Mouse (Mus musculus) C2C12 (cell line): ENCODE measurements around the gene Slc35d1. TPM values are rescaled to one million over a fixed set of nuclear protein-coding genes. Genes with fewer than 3 reads are reported as not detected.

ENCODE experiments used
- H3K27me3 ChIP-seq: one replicate; pipeline ENCODE4 v1.6.1; 2011; ENCODE audit not compliant: control insufficient read depth, insufficient read depth, insufficient read length
- H3K36me3 ChIP-seq: one replicate; pipeline ENCODE4 v1.6.1; 2011; ENCODE audit not compliant: control insufficient read depth, insufficient read depth
- H3K4me3 ChIP-seq: one replicate; pipeline ENCODE4 v1.5.1; 2011; ENCODE audit warnings: mild to moderate bottlenecking, control low read depth; ENCODE audit not compliant: poor library complexity, insufficient read depth, severe bottlenecking
- H3K79me2 ChIP-seq: one replicate; pipeline ENCODE4 v1.6.1; 2011; ENCODE audit not compliant: control insufficient read depth, insufficient read depth
- H3K79me3 ChIP-seq: one replicate; pipeline ENCODE4 v1.6.1; 2011; ENCODE audit warnings: low read depth, control low read depth
- H3ac ChIP-seq: one replicate; pipeline ENCODE3; 2011; ENCODE audit warnings: low read depth; ENCODE audit not compliant: control insufficient read depth, insufficient read length
- CEBPB ChIP-seq: IDR thresholded peaks from one replicate; pipeline ENCODE4 v1.6.1; 2011; ENCODE audit warnings: low read depth, mild to moderate bottlenecking, control low read depth, moderate library complexity
- CTCF ChIP-seq: IDR thresholded peaks from one replicate; pipeline ENCODE4 v1.5.1; 2011; ENCODE audit not compliant: control insufficient read depth, insufficient read depth, insufficient read length
- FOSL1 ChIP-seq: IDR thresholded peaks from one replicate; pipeline ENCODE4 v1.8.0; 2011; ENCODE audit warnings: mild to moderate bottlenecking, low read length; ENCODE audit not compliant: poor library complexity, insufficient read depth, severe bottlenecking
- MAX ChIP-seq: IDR thresholded peaks from one replicate; pipeline ENCODE4 v1.6.1; 2011; ENCODE audit warnings: mild to moderate bottlenecking, control low read depth
- MYOD1 ChIP-seq: IDR thresholded peaks from one replicate; pipeline ENCODE4 v1.6.1; 2011; ENCODE audit warnings: low read depth; ENCODE audit not compliant: control insufficient read depth, insufficient read length
- MYOG ChIP-seq: IDR thresholded peaks from one replicate; pipeline ENCODE4 v1.6.1; 2011; ENCODE audit not compliant: control insufficient read depth, insufficient read length; ENCODE audit errors: extremely low read depth
- USF1 ChIP-seq: IDR thresholded peaks from one replicate; pipeline ENCODE4 v1.6.1; 2011; ENCODE audit warnings: low read depth, mild to moderate bottlenecking, control low read depth, moderate library complexity
- polyA plus RNA-seq: library from polyadenylated mRNA; unstranded; fragments of >200 nt; fragmentation: generic; extraction: Trizol; gene quantifications from one replicate; pipeline ENCODE4 v1.2.1, GENCODE M21; 2012; ENCODE audit warnings: missing spikeins

Slc35d1 gene
- polyA plus RNA-seq, 1 experiment, result 4.8 TPM

DNA sequence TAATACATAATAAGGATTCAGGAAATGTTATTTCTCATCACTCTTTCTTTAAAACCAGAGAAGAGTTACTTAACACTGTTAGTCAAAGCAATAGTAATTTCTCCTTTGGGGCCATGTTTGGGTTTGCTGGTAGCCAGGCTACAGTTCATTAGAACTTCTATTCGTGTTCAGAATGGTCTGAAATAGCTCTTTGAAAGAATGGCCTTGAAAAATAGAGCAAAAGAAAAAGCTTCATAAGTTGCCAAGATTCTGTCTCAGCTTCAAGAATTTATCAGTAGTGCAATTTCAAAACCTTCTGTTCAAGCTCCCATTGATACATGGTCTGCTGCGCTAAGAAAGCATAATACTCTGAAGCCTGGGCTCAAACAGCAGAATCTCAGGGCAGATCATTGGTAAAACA lies 11.3 kb downstream of the Slc35d1 start:
- TF ChIP-seq CTCF, result no peak
- no peak for TF ChIP-seq FOSL1
- no peak for TF ChIP-seq MAX
- TF ChIP-seq MYOG, result no peak
- no peak for TF ChIP-seq MYOD1
- TF ChIP-seq USF1, result no peak
- TF ChIP-seq CEBPB, result no peak
- H3K79me2 ChIP-seq, result no peaks in the 10 kb centered on the region
- H3K27me3 ChIP-seq, result no peaks in the 10 kb centered on the region
- peaks cover 57% of the 10 kb centered on the region for H3K36me3 ChIP-seq
- H3K79me3 ChIP-seq, result no peaks in the 10 kb centered on the region
- H3ac ChIP-seq, result no peak overlapping the region
- no peak overlapping the region for H3K4me3 ChIP-seq

DNA sequence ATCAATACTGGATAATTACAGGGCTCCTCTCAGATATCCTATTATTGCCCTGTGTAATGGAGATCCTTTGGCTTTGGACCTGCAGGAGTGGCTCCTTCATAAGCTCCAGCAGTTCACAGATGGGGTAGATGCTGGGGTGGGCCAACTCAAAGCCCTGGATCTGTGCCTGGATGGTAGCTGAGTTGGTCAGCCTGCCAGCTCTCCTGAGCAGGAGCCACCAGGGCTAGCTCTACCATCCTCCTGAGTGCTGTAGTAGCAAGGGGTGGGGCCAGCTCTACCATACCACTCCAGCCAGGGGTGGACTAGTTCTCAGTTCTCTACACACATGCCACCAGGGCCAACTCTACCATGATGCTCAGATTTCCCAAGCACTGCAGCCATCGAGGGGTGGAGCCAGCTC lies 14.9 kb downstream of the Slc35d1 start:
- Histone ChIP-seq H3K27me3 (no peaks in the 10 kb centered on the region), H3ac (no peak overlapping the region), H3K36me3 (peaks cover 29% of the 10 kb centered on the region), H3K79me3 (no peaks in the 10 kb centered on the region), H3K4me3 (no peak overlapping the region), H3K79me2 (no peaks in the 10 kb centered on the region)
- TF ChIP-seq MAX, result no peak
- no peak for TF ChIP-seq MYOD1
- no peak for TF ChIP-seq USF1

DNA sequence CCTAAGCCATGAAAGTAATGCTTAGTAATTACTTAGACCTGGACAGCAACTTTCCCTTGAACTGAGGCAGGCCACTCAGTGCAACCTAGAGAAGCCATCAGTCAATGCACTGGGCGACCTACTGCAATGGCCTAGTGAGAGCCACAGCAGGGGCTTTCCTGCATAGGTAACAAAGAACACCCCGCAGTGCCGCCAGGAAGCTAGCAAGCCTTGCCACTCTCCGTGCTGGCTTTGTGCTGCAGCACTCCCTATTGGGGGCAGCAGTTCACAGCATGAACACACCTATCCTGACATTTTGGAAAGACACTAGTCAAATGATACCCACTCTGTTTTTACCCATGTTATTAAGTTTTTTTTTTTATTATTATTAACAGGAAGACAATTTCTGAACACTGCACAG lies 15.9 kb downstream of the Slc35d1 start:
- H3ac ChIP-seq, result no peak overlapping the region
- H3K4me3 ChIP-seq, result no peak overlapping the region
- no peaks in the 10 kb centered on the region for H3K27me3 ChIP-seq
- H3K79me3 ChIP-seq, result no peaks in the 10 kb centered on the region
- H3K79me2 ChIP-seq, result no peaks in the 10 kb centered on the region
- peaks cover 19% of the 10 kb centered on the region for H3K36me3 ChIP-seq
- TF ChIP-seq MAX (no peak), USF1 (no peak), FOSL1 (no peak), MYOG (no peak), CTCF (no peak), CEBPB (no peak), MYOD1 (no peak)

DNA sequence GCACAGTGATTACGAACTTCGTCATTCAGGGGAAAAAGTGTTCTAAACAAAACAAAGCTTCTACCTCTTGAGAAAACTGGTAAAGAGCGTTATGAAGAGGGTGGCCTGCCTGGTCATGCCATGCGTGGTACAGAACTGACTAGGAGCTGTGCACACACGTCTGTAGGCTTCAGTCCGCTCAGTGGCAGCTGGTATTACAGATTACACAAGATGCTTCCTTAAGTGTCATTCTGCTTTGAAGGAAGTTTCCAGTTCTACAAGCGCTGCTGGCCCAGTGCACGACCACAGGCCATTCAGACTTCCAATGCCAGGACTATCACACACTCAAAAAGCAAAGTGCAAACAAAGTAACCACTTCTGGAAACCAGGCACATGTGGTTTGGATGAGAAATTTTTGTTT lies 17.6 kb downstream of the Slc35d1 start:
- Histone ChIP-seq H3ac (no peak overlapping the region), H3K27me3 (no peaks in the 10 kb centered on the region), H3K4me3 (no peak overlapping the region), H3K79me3 (no peaks in the 10 kb centered on the region), H3K79me2 (no peaks in the 10 kb centered on the region), H3K36me3 (peaks cover 12% of the 10 kb centered on the region)
- no peak for TF ChIP-seq CTCF
- no peak for TF ChIP-seq MAX
- no peak for TF ChIP-seq CEBPB
- no peak for TF ChIP-seq MYOG
- TF ChIP-seq USF1, result no peak
- no peak for TF ChIP-seq FOSL1
- no peak for TF ChIP-seq MYOD1

DNA sequence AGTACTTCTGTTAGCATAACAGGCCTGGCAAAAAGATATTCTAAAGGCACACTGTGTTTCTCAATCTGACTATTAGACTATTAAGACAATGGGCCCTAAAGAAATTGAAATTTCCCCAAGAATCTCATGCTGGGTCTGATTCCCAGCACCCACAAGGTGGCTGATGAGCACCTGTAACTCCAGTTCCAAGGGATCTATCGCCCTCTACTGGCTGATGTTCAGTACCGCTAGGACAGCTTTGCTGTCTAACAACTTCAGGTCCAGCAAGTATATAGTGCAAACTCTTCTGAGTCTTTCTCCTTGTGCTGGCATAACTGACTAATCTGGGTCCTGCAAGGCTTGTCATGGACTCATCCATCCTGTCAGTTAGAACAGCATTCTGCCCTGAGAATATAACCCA lies 22.5 kb downstream of the Slc35d1 start:
- TF ChIP-seq MAX, result no peak
- TF ChIP-seq CTCF, result no peak
- TF ChIP-seq FOSL1, result no peak
- no peak for TF ChIP-seq CEBPB
- no peak overlapping the region for H3ac ChIP-seq
- H3K27me3 ChIP-seq, result no peaks in the 10 kb centered on the region
- H3K36me3 ChIP-seq, result peaks cover 20% of the 10 kb centered on the region
- no peaks in the 10 kb centered on the region for H3K79me2 ChIP-seq
- H3K4me3 ChIP-seq, result no peak overlapping the region
- no peaks in the 10 kb centered on the region for H3K79me3 ChIP-seq

DNA sequence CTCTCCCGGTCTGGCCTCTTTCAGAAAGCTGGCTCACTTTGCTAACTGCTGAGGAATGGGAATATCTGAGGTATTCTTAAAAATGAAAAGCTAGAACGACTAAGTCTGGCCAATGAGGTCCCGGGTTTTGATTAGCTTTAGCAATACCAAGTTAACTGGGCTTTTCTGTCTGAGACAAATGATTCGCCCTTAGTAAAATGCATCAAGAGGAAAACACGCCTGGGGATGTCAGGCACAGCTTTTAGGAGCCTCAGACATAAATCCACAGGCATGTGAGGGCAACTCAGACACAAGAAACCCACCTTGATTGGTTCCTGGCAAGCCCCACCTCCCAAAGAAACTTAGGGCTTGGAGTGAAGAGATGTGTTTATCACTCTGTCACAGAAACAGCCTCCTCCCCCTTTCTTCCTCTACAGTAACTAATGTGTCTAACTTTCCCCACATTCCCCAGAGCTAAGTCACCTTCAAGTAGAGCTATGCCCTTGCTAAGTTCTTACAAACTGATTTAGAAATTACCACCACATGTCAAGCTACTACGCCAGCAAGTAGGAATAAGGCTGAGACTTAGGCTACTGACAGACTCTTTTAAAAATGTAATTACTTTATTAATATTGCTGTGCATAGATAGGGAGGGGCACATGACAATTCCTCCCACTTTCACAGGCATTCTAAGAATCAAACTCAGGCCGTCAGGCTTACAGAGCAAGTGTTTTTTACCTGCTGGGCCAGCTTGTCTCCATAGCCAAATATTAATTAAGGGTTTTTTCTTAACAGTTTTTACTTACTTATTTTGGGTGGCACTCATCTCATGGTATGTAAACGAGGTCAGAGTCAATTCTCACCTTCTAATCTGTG lies 26.0 kb downstream of the Slc35d1 start:
- H3K4me3 ChIP-seq, result no peak overlapping the region
- TF ChIP-seq CEBPB (no peak), MYOG (no peak), CTCF (no peak), MYOD1 (no peak), USF1 (no peak), MAX (no peak), FOSL1 (no peak)
- no peaks in the 10 kb centered on the region for H3K79me3 ChIP-seq
- peaks cover 29% of the 10 kb centered on the region for H3K36me3 ChIP-seq
- no peaks in the 10 kb centered on the region for H3K27me3 ChIP-seq
- no peak overlapping the region for H3ac ChIP-seq
- H3K79me2 ChIP-seq, result no peaks in the 10 kb centered on the region
